Mouse (Mus musculus) B cell, adult (primary cell): ENCODE data around the gene Rpl13a. TPM values are rescaled to one million over a fixed set of nuclear protein-coding genes. Genes with fewer than 3 reads are reported as not detected.

Experiments used
- total RNA-seq: library from RNA; stranded (reverse); gene quantifications from 4 replicates; pipeline ENCODE4 v1.2.4, GENCODE M21; 2023; ENCODE audit not compliant: inconsistent age

Gene Rpl13a
- 4,140 to 4,660 TPM (median 4,377 TPM) in 4 replicates for total RNA-seq

DNA sequence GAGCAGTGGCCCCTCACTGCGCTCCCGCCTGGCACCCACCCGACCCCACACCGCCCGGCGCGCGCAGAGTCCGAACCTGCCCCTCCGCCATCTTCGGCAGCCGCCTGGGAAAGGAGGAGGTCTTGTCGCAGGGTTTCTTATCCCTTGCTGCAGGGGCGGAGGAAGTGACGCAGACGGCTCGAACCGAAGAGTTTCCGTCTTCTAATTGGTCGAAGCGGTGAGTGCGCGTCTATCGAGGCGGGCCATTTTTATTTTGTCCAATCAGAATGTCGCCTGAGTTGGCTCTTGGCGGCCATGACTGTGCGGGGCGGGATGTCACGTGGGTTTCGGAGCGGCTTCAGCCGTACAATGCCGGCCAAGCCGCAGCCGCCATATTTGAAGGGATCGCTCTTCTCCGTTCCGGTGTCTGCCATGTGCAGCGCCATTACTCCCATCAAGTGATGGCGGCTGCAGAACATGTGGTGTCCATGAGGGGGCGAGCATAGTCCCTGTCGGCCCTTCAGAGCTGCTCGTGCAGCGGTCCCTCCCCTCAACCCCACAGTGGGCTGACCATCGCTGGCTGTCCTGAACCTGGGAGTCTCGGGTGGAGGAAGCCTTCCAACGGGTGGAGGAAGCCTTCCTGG is at the start of gene Rpl13a:
TSS of gene Rpl13a (minus strand) at position 138 of the 623 bp plus-strand sequence.

DNA sequence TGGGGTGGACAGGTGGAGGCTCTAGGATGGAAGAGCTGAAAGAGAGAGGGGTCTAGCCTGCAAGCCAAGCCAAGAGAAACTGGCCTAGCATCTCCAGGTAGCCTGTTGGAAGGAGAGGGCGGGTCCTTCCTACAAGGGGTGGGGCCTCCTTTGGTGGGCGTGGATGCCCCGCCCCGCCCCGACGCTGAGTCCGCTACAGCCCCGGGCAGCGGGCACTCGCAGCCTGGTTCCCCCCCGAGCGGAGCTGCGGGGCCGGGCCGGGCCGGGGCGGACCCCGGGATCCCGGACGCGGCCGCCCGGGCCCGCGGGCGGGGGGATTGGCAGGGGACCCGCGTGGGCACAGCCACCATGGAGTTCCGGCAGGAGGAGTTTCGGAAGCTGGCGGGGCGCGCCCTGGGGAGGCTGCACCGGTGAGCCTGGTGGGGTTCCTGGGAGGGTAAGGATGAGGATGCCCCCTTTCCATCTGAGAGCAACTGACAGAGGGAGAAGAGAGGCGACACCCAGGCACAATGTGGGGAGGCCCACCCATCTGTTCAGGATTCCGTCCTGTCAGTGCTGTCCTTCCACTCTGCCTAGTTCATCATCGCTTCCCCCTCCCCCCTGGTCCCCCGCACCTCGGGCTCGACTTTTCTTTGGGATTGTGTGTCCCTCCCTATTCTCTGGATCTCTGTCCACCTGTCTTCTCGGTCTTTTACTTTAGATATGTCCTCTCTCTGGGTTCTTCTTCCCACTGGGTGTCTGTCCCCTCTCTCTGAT is 35.4 kb upstream of the Rpl13a start, which contains the start of gene Slc17a7:
TSS of gene Slc17a7 (plus strand) at position 215 of the 756 bp plus-strand sequence.

DNA sequence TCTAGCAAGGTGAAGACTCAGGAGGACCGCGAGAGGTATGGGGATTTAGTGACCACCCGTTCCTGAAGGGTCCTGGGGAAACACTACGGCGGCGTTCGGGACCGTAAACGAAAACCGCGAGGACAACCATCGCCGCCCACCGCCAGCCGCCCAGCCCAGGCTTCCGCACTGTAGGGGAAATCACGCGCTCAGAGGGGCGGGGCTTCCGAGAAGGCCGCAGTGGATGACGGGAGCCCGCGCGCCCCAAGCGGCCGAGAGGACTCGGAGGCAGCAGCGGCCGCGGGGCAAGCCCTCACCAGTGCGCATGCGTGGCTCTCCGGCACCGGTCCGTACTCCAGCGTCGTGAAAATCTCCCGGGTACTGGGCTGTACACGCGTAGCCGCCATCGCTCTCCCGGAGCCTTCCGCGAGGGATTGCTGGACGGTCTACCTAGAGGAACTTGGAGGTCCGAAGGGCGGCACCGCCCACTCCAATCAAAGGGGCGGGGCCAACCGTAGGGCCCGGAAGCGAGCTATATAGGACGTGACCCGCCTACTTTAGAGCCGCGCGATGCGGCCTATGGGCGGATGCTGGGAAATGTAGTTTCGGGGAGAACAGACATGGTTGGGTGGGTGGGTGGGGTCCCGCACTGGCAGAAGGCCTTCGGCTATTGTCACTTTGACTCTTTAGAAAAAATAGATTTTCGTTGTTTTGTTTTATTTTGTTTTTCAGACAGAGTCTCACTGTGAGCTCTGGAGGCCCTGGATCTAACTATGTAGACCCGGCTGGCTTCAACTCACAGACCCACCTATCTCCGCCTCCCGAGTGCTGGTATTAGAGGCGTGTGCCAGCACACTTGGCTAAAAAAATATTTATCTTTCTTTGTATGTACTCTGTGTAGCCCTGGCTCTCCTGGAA is 25.8 kb upstream of the Rpl13a start, which contains the start of the genes Pih1d1 and Aldh16a1:
TSS of gene Pih1d1 (plus strand) at position 208 of the 897 bp plus-strand sequence.
TSS of gene Aldh16a1 (minus strand) at position 489 of the 897 bp plus-strand sequence.

DNA sequence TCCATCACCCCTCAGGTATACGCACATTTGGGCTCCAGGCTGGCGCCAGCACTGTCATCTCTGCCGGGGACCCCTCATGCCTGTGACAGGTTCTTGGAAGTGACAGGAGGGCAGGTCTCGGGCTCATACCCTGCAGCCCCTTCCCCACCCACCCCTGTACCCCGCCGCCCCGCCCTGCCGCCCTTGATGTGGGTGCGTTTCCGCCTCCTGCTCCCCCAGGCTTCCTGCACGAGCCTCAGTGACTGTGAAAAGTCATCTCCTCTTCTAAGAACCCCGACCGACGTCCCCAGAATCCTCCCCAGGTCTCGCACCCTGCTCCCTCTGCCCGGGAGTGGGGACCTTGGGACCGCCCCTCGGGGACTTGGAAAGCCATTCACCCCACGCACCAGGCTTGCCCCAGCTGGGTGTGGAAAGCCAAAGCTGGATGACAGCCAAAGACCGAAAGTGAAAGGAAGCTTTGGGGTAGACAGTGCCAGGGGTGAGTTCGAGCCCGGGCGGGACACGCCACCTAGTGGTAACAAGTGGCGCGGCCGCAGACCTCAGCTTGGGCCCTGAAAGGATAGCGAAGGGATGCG is 7.5 kb upstream of the Rpl13a start, which contains the start of the genes Gm45713 and Flt3l:
TSS of gene Gm45713 (minus strand) at position 239 of the 575 bp plus-strand sequence.
TSS of gene Flt3l (minus strand) at position 440 of the 575 bp plus-strand sequence.

DNA sequence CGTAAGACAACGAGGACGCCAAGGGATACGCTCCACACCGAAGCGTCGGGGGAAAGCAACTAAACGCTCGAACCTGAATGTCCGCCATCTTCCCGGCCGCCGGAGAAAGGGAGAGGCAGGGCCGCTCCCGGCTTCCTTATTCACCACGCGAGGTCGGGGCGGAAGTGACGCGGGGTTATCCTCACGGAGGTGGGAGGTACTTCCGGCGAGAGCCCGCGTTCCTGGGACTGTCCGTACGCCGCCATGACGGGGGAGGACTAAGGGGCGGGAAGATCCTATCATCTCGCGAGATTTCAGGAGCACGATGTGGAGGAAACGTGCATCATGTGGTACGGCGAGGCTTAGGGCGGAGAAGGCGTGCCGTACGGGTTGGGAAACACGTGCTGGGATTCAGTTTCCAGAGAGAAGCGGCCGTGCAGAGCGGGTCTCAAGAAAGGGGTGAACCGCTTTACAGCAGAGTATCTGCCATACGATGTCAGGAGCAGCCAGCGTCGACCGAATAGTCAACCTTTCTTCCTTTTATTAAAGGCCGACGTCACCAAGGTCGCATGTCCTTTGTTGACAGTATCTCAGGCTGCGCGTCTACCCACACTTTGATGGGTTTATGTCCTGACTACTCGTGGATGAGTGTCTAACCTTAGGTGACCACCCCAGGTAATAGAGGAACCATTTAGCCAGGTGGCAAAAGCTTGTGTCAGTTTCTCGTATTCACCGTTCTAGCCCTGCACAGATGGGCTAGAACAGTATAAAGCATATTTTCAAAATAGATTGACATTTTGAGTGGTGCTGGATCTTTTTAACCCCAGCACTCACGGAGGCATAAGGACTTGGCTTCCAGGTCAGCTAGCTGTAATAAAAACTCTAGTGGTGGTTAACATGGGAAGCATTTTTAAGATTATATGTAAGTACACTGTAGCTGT is 4.1 kb downstream of the Rpl13a start, which contains the start of gene Rps11:
TSS of gene Rps11 (minus strand) at position 216 of the 920 bp plus-strand sequence.

DNA sequence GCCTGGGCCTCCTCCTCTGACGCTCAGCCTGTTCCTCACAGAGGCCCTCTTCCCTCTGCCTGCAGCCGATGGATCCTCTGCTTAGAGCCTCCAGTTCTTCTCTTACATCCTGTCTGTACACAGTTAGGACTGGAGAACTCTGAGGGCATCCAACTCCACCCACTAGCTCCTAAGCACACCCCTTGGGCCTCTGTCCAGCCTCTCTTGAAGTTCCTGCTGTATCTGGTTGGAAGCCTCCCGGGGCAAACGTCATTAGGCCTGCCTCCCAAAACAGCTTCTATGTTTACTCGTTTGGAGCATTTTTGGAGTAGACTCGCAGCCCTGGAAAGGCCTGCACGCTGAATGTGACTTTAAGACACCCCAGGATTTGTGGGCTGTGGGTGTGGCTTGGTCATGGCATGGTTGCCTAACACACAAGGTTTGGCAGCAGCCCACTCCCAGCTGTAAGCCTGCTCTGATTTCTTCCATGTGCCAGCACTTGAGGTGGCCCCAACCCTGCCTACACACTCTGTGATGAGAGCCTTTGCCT is 24.8 kb downstream of the Rpl13a start, which contains the start of gene Fcgrt:
TSS of gene Fcgrt (minus strand) at position 200 of the 529 bp plus-strand sequence.

DNA sequence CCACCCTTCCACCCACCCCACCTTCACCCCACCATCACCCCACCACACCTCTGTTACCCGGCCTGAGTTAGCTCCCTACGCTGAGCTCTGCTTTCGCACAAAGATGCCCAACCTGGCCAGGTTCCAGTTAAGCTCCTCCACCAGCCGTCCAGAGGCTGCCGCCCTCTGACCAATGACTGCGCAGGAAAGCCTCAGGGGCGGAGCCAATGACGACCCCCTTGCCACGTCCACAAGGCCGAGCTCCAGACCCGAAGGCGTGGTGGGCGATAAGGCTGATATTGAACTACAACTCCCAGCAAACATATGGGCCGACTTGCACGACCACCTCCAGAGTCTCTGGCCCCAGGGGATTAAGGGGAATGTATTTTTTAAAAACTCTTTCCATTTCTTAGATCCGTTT is 36.5 kb downstream of the Rpl13a start, which contains the start of gene Rcn3:
TSS of gene Rcn3 (minus strand) at position 174 of the 400 bp plus-strand sequence.

Other genes with a start within 250 kb of the Rpl13a start
- gene Med25, start 236.0 kb downstream of the Rpl13a start, total RNA-seq, result 61.5 to 68.3 TPM (median 66.0 TPM) in 4 replicates
- gene Fuz, start 232.7 kb downstream of the Rpl13a start, total RNA-seq, result 27.8 to 31.0 TPM (median 29.5 TPM) in 4 replicates
- gene Ap2a1, start 199.3 kb downstream of the Rpl13a start, total RNA-seq, result 75.4 to 97.5 TPM (median 90.4 TPM) in 4 replicates
- not detected in 4 replicates for gene Tsks, start 185.6 kb downstream of the Rpl13a start, total RNA-seq
- gene Cpt1c, start 153.9 kb downstream of the Rpl13a start, total RNA-seq, result not detected in 4 replicates
- 128 to 149 TPM (median 145 TPM) in 4 replicates for gene Prmt1, start 142.2 kb downstream of the Rpl13a start, total RNA-seq
- 166 to 184 TPM (median 173 TPM) in 4 replicates for gene Irf3, start 131.1 kb downstream of the Rpl13a start, total RNA-seq
- gene Bcl2l12, start 130.0 kb downstream of the Rpl13a start, total RNA-seq, result 28.2 to 38.2 TPM (median 30.9 TPM) in 4 replicates
- gene Scaf1, start 112.4 kb downstream of the Rpl13a start, total RNA-seq, result 96.2 to 104 TPM (median 99.7 TPM) in 4 replicates
- 13.0 to 15.4 TPM (median 14.8 TPM) in 4 replicates for gene Rras, start 110.8 kb downstream of the Rpl13a start, total RNA-seq
- gene Prr12, start 75.9 kb downstream of the Rpl13a start, total RNA-seq, result 69.6 to 74.4 TPM (median 71.7 TPM) in 4 replicates
- gene Nosip, start 66.3 kb downstream of the Rpl13a start, total RNA-seq, result 55.5 to 60.4 TPM (median 57.4 TPM) in 4 replicates
- 3.5 to 5.4 TPM (median 3.8 TPM) in 4 replicates for gene Prrg2, start 66.1 kb downstream of the Rpl13a start, total RNA-seq
- gene Rcn3, start 36.5 kb downstream of the Rpl13a start, total RNA-seq, result 2.0 to 5.7 TPM (median 3.9 TPM) in 4 replicates
- 30.4 to 37.3 TPM (median 33.5 TPM) in 4 replicates for gene Fcgrt, start 24.9 kb downstream of the Rpl13a start, total RNA-seq
- gene Rps11, start 4.3 kb downstream of the Rpl13a start, total RNA-seq, result 2,358 to 2,650 TPM (median 2,499 TPM) in 4 replicates
- gene Gm45713, start 7.5 kb upstream of the Rpl13a start, total RNA-seq, result 0.87 TPM in 1 of 4 replicates, not detected in the others
- gene Flt3l, start 7.7 kb upstream of the Rpl13a start, total RNA-seq, result 70.7 to 77.9 TPM (median 74.1 TPM) in 4 replicates
- 46.7 to 53.9 TPM (median 51.0 TPM) in 4 replicates for gene Pih1d1, start 25.5 kb upstream of the Rpl13a start, total RNA-seq
- gene Aldh16a1, start 25.8 kb upstream of the Rpl13a start, total RNA-seq, result 100 to 121 TPM (median 116 TPM) in 4 replicates
- not detected in 4 replicates for gene Slc17a7, start 35.2 kb upstream of the Rpl13a start, total RNA-seq
- gene Gfy, start 50.8 kb upstream of the Rpl13a start, total RNA-seq, result not detected in 4 replicates
- not detected in 4 replicates for gene Pth2, start 52.2 kb upstream of the Rpl13a start, total RNA-seq
- 0.54 to 1.1 TPM (median 0.78 TPM) in 4 replicates for gene Ccdc155, start 76.1 kb upstream of the Rpl13a start, total RNA-seq
- gene Dkkl1, start 83.4 kb upstream of the Rpl13a start, total RNA-seq, result 1.3 to 2.7 TPM (median 2.0 TPM) in 3 of 4 replicates, not detected in the other
- gene Tead2, start 87.0 kb upstream of the Rpl13a start, total RNA-seq, result not detected in 4 replicates
- 1,683 to 1,834 TPM (median 1,832 TPM) in 4 replicates for gene Cd37, start 110.4 kb upstream of the Rpl13a start, total RNA-seq
- gene Slc6a16, start 112.3 kb upstream of the Rpl13a start, total RNA-seq, result not detected in 4 replicates
- 0.51 to 0.64 TPM (median 0.60 TPM) in 4 replicates for gene Slc6a21, start 148.8 kb upstream of the Rpl13a start, total RNA-seq
- 5.9 to 13.0 TPM (median 9.1 TPM) in 4 replicates for gene Trpm4, start 205.0 kb upstream of the Rpl13a start, total RNA-seq
- not detected in 4 replicates for gene Hrc, start 206.5 kb upstream of the Rpl13a start, total RNA-seq
- gene Ppfia3, start 238.3 kb upstream of the Rpl13a start, total RNA-seq, result 0.13 to 0.33 TPM (median 0.23 TPM) in 4 replicates
- 1.2 TPM in 1 of 4 replicates, not detected in the others for gene Lin7b, start 241.8 kb upstream of the Rpl13a start, total RNA-seq